Mouse (Mus musculus) mouse embryonic stem cell (cell line): ENCODE data around the gene Zfand3.

Experiments
- in situ Hi-C, 2 experiments: fragments of 300-500 bp; cut with MboI; formaldehyde crosslinking; loops; 1 replicate in 1 of 2; 3 replicates in 1 of 2; pipeline ENCODE4 v1.14.3; 2019 to 2020; ENCODE audit warnings: low sequenced_read_pairs in 2 of 2, low pct_unique_long_range_greater_than_20kb in 1 of 2, mixed read lengths in 1 of 2; ENCODE audit not compliant: unreplicated experiment in 1 of 2

Gene Zfand3

DNA sequence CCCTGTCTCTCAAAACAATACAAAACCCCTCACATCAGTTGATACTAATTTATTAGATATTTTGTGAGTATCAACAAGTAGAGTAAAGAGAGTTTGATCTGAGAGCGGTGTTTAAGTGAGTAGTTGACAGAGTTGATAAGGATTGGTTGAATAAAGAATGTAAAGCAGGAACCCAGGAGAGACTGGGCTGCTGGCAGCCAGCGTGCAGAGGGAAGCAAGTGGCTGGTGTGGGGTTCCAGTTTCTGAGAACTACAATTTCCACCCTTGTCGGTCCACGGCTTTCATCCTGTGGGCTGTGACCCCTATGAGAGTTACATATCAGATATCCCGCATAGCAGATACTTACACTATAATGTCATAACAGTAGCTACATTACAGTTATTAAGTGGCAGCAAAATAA is 158.4 kb downstream of the Zfand3 start:
- in situ Hi-C loops: no loop called here

DNA sequence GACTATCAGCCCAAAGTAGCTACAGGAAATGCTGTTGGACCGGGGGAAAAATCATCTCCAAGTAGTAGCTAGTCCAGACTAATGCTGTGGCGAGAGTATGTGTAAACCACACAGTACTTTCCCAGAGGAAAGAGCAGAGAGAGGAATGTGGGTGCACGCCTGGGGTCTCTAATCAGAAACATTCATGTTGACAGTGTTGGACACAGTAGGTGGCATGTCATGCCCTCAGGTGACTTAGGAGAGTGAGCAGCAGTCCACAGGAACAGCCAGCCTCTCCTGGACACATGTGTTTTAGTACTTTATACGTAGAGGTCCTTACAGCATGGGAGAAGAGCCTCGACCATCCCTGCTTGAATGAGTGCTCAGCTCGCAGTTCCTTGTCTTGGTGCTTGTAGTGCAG is 159.3 kb downstream of the Zfand3 start:
- in situ Hi-C loops: no loop called here

DNA sequence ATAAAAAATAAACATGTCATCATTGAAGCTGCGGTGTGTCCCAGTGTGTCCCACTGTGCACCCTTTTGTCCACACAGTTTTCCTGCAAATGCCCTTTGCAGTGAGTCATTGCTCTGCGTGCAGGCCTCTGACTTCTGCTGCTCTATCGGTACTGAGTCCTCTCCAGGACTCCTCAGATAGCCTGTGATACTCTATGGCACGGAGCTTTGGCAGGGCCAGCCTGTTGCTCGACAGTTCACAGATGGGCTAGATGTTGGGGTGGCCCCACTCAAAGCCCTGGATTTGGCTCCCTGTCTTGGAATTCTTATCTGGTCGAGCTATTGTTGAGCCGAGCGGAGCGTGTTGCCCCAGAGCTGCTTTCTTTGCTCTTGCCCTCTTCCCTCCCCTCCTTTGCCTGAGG is 160.3 kb downstream of the Zfand3 start:
- in situ Hi-C loops: no loop called here

DNA sequence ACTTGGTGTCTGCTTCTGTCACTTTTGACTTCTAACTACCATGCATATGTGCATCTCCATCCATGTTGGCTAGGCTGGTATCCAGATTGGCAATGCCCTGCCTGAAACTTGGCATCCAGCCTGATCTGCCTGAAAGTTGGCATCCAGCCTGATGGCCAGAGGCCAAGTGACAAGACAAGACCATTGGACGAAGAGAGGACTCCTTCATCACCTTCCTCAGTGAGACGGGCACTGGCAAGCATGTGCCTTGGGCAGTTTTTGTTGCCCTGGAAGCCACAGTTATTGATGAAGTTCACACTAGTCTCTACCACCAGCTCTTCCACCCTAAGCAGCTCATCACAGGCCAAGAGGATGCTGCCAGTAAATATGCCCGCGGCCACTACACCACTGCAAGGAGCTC is 172.9 kb downstream of the Zfand3 start:
- in situ Hi-C loops: no loop called here

DNA sequence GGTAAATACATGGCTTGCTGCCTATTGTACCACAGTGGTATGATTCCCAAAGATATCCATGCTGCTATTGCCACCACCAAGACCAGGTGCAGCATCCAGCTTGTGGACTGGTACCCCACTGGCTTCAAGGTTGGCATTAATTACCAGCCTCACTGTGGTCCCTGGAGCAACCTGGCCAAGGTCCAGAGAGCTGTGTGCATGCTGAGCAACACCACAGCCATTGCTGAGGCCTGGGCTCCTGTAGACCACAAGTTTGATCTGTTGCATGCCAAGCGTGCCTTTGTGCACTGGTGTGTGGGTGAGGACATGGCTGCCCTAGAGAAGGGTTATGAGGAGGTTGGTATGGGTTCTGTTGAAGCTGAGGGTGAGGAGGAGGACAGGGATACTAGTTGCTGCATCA is 173.9 kb downstream of the Zfand3 start:
- in situ Hi-C loops: no loop called here

DNA sequence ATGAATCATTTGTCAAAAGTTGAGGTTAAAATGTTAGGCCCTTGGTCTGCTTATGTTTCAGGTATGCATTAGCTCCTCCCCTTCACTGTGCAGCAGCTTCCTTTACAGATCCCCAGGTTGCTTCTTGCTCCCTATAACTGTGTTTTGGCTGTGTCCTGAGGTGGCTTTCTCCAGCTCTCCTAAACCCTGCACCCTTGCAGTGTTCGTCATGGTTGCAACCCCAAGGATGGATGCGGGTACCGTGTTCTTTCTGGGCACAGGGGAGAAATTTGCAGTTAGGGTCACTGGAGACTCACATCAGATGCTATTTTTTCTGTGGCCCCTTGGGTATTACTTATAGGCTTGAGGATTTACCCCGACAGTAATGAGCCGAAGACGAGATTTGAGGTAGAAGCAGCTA is 175.7 kb downstream of the Zfand3 start:
- in situ Hi-C loops: no loop called here

DNA sequence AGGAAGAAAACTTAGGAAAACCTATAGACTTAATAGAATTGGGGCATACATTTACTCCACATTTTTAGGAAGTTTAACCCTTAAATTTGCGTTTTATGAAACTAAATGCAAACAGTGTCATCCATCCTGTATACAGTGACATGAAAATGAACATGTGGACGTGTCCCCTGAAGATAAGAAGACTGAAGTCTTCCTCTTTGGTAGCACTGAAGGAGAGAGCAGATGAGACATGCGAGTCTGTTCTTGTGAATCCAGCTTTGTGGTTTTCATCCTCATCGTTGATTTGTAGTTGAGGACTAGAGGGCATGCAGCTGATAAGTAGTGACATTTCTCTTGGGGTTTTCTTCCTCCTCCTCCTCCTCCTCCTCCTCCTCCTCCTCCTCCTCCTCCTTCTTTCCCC is 177.0 kb downstream of the Zfand3 start:
- in situ Hi-C loops: no loop called here

DNA sequence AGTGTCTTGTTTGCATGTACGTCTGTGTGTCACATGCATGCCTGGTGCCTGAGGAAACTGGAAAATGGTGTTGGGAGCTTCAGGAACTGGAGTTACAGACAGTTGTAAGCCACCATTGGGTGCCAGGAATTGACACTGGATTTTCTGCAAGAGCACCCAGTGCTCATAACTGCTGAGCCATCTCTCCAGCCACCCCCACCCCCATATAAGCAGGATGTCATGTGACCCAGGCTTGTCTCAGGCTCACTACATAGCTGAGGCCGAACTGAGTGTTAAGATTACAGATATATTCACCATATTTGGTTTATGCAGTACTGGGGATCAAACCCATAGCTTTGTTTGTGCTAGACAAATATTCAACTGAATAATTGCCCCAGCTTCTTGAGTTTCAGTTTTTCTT is 177.5 kb downstream of the Zfand3 start:
- in situ Hi-C loops: no loop called here

DNA sequence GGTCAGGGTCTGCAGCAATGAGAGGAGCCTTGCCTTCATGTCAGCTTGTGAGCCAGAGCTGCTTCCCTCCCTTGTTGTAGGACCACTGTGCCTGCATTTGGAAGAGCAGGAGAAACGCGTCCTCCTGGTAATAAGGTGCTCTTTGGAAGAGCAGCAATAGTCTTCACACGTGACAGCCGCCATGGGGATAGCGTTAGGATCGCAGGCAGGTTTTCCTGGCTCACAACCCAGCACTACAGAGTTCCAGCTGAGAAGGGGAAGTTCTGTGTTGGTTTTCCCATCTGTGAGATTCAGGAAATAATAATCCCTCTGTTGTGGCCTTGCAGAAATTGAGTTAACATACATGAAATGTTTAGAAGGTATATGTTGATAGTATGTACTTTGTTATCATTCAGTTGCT is 179.0 kb downstream of the Zfand3 start:
- in situ Hi-C loops: no loop called here

DNA sequence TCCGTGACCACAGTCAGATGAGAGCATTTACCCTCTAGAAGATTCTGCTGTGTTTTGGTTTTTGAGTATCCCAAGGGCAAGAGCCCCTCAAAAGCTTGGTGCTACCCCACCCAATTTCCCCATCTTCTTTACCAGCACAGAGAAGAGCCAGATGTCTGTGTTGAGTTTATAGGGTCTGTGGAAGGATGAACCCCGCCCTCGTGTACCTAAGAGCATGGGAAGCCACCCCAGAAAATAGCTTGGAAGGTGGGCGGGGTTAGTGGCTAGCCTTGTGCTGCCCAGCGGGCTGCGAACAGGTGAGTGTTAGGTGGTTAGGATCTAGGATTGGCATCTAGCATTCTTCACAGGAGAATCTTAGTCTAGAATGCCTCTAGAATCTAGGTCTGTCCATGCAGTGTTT is 182.6 kb downstream of the Zfand3 start:
- in situ Hi-C loops: no loop called here

DNA sequence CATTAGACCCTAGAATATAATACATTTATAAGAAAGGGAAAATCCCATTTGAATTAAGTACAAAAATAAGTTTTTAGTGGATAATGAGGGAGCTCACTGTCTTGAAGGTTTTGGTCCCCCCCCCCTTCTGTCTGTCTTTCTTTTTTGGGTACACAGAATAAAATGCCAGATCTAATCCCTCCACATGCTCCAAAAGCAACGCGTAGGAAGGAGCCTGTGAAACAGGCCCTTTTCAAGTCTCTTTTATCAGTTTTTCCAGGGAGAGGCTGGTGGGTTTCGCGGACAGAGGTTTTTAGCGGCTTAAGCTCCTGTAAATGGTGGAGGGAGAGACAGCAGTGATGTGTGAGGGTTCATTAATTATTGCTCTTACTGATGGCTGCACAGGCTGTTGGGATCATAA is 183.0 kb downstream of the Zfand3 start:
- in situ Hi-C loops: no loop called here

DNA sequence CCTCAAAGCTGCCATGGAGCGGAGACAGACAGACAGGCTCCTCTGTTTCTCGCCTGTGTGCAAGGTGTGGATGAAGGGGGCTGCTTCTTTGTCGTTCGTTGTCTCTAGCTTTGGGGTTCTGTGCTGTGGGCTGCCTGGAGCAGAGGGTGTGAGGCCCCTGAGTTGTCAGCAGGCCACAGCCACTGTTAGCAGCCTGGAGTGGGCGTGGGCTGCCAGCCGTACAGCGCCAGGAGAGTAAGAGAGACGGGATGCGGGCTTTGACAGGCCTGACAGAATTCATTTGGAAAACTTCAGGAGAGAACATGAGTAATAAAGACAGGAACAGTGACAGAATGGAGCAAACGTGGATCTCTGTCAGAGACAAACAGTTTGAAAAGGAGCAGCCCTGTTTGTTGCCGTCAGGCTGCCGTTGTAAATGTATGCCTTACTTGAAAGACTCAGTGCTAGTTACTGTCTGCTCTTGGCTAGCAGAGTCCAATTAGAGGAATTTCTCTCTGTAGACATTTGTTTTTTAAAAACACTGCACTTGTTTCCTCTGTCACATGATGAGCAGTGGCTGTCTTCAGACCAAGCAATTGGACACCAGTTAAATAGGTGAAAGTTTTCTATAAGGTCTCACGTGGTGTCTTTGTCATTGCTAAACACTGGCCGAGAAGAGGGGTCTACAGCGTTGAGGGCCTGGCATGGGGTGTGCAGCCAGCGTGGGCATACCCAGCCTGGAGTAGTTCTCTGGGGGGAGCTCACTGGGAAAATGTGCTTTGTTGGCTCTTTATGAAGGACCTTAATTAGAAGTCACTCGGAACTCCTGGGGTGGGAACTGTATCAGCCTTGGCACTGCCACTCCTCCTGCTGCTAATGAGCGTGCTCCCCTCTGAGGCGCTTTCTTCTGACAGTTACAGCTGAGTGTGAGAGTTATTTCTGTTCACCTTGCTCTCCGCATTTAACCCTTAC is 183.8 kb downstream of the Zfand3 start:
- in situ Hi-C loops: no loop called here

DNA sequence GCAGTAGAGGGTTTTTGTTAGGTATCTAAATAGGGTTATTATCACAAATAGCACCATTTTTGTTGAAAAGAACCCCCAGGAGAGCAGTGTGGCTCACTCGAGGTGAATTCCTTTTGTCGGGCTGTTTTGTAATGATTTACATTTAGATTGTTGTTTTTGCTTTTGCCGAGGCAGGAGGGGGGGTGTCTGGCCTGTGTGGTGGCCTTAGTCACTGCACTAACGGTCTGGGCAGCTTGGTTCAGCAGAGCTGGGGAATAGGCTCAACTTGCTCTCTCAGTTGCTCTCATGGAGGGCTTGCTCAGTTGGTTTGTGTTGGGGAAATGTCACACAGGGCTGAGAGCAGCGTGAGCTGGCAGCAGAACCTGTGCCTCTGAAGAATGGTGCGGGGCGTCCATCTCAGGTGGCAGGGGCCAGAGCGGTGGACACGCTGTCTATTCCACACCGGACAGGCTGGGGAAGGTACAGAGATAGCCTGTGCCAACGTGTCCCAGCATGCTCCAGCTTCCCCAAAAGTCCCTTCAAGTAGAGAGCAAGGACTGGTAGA is 186.6 kb downstream of the Zfand3 start:
- in situ Hi-C loops: no loop called here

DNA sequence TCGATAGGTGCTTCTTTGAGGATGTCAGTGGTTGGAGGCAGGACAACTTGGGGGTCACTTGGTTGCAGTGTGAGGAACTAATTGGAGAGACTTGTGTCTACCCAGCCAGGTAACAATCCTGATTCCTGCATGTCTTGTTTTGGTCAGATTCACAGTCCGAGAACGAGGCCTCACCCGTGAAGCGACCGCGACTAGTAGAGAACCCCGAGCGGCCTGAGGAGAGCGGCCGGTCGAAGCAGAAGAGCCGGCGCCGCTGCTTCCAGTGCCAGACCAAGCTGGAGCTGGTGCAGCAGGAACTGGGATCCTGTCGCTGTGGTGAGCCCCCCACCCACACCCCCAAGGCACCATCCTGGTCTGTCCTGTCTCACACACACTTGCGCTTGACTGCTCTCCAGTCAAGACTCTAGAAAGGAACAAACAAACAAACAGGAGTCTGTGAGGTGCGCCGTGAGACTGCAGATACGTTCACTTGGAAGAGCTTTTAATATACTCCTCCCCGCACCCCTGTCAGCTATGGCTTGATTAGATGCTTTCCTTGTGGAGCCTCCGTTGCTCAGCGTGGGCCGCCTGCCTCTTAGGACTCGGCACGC is 188.0 kb downstream of the Zfand3 start:
- in situ Hi-C loops: no loop called here

DNA sequence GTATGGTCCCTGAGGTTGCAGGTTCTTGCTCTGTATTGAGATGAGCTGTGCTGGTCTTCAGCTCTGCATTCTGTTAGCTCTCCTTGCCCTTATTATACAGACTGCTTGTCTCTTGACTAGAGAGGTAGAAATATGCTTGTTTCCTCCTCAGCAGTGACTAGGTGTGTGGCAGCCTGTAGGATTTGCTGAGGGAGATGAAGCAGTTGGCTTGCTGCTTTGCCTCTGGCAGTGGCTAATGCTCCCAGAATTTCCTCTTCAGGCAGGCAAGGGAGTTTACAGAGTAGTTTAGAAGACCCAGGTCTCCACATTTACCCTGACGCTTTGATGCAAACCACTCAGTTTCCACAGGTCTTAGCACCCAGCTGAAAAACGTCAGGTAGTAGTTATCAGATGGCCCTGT is 189.1 kb downstream of the Zfand3 start:
- in situ Hi-C loops: no loop called here

DNA sequence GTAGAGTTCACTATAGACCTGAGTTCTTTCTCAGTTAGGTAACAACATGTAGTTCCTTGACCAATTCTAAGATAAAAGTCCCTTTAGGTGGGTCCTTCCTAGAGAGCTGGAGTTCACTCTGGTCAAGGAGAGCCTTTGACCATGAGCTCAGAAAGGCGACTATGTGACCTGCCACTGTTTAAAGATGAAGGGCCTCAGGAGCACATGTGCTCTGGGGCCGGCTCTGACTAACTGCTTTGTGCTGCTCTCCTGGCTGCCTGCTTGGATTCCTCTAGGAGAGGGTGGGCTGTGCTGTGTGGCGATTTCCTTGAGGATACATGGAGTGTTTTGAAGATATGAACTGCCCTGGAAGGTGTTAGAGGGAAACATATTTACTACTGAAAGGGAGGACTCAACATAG is 189.6 kb downstream of the Zfand3 start:
- in situ Hi-C loops: no loop called here

DNA sequence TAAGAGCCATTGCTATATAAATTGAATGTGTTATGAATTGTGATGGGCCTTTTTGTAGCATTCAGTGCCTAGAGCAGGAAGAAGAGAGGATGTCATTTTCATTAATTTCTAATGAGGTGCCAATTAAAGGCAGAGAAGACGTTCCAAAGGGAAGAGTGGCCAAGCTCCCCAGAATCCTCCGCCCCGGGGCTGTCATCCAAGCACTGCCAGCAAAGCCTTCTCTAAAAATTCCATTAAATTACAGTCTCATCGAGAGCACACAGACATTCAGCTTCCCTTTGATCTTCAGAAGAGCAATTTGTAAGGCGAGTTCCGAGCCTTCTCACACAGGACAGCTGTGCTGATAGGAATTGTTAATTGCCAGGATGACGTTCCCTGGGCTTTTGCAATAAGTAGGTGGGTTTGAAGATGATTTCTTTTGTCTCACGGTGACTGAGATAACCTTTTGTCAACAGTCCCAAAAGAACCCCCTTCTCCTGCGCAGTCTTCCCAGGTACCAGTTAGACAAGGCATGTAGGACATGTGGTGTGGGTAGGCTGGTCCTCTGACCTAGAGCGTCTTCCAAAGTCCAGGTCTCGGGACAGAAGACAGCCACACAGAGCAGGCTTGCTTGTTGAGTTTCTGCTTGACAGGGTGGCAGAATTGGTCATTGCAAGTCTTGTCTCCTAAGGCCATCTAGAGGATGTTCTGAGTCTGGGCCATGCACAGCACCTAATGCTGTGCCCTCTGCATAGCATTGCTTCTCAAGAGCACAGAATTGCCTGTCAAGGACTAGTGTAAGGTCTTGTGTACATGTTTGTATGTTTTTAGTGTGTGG is 190.3 kb downstream of the Zfand3 start:
- in situ Hi-C loops: no loop called here

DNA sequence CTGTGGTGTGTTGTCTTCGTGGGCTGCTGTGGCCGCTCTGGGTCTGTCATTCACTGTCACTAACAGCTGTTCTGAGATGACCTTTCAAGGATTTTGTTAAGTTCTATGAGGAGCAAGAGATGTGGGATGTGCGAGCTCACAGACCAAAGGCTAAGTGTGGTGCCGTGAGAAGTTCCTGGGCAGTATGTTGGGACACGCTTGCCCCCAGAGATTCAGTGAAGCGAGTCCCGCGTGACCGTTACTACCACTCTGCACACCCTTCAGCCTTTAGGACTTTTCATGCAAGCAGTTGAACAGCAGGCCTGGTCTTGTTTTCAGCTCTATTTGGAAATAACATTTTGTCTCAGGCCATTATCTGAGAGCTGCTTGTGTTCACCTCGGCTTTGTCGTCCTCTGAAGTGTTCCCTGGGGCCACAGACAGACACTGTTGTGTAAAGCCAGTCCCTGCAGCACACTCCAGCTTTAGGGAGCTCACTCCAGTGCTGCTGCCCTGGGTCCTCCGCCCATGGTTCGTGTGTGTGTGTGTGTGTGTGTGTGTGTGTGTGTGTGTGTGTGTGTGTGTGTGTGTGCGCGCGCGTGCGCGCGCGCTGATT is 191.2 kb downstream of the Zfand3 start:
- in situ Hi-C loops: no loop called here
